Mouse (Mus musculus): Measurements from ENCODE around the gene Senp2. TPM values are rescaled to one million over a fixed set of nuclear protein-coding genes. Genes with fewer than 3 reads are reported as not detected.

Gene Senp2
- polyA plus RNA-seq, 1 experiment from 2014 or later = 42.9 TPM

DNA sequence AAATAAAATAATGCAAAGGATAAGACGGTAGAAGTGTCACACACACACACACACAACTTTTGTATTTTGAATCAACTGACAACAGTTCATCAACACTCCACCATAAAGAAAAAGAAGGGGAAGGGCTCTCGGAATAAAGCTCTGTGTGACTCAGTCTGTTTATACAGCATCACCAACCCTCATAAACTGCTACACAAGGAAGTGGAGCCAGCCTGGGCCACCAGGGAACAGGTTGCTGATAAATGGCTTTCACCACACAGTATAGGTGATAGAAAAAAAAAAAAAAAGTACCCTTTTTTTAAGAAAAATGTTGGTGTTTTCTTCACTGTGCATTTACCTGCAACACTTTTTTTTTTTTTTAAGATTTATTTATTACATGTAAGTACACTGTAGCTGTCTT is 17.5 kb upstream of the Senp2 start:
- H3K4me1 ChIP-seq = no peaks in the 10 kb centered on the region
- no peak overlapping the region for H3K9ac ChIP-seq
- H3K27ac ChIP-seq = no peak overlapping the region
- H3K9me3 ChIP-seq = no peaks in the 10 kb centered on the region
- H3K27me3 ChIP-seq (replicated peaks) = no peaks in the 10 kb centered on the region
- H3K36me3 ChIP-seq = no peaks in the 10 kb centered on the region
- 0 out of 2 replicates have a peak, but pooled peaks have one; percentile 59 for ATAC-seq (ENCODE audit: insufficient read depth, low FRiP score, low read depth)
- no peak overlapping the region for H3K4me3 ChIP-seq (replicated peaks)
- no peak overlapping the region for H3K4me2 ChIP-seq
- WGBS = 63% methylated on average over 2 of the region's 2 CpGs

- Histone ChIP-seq H3K27me3 (replicated peaks) (no peaks in the 10 kb centered on the region), H3K4me1 (no peaks in the 10 kb centered on the region; the same call in 1 of the 2 replicates), H3K27ac (peak within 1 kb of the TSS; percentile 84), H3K9ac (no peak within 1 kb of the TSS), H3K4me3 (replicated peaks) (peak within 1 kb of the TSS; percentile 9), H3K36me3 (no peaks in the 10 kb centered on the region), H3K9me3 (no peaks in the 10 kb centered on the region), H3K4me2 (peak within 1 kb of the TSS; percentile 47)
- WGBS = 17% methylated on average over 16 of the region's 16 CpGs
- no peak for ATAC-seq (ENCODE audit: insufficient read depth, low FRiP score, low read depth)
Measured at GRCm38 (mm10) chr16:21995304-21995703, 14.0 kb upstream of the Senp2 start, which contains the start of gene Liph. Gene Liph, minus strand, starts transcription at chr16:21995663.

DNA sequence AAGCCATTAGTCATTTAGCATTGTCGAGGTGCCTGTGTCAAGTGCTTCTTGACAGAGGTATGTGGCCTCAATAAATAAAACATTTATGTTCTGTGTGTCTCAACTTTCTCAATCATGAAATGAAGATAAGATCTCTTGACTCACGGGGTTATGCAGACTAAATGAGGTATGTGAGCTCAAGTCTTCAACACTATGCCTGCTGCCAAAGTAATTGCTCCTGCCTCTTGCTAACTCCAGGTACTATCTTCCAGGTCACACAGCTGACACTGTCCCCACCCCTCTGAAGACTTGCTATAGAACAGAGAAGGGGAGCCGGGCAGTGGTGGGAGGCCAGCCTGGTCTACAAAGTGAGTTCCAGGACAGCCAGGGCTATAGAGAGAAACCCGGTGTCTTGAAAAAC is 12.9 kb upstream of the Senp2 start:
- H3K27ac ChIP-seq = peak overlapping the region; percentile 84
- no peaks in the 10 kb centered on the region for H3K36me3 ChIP-seq
- H3K9ac ChIP-seq = no peak overlapping the region
- no peaks in the 10 kb centered on the region; the same call in 1 of the 2 replicates for H3K4me1 ChIP-seq
- ATAC-seq (ENCODE audit: insufficient read depth, low FRiP score, low read depth) = peak; percentile 53; the same call in 1 of the 2 replicates
- no peaks in the 10 kb centered on the region for H3K9me3 ChIP-seq
- H3K27me3 ChIP-seq (replicated peaks) = no peaks in the 10 kb centered on the region
- H3K4me3 ChIP-seq (replicated peaks) = no peak overlapping the region
- H3K4me2 ChIP-seq = no peak overlapping the region
- 22% methylated on average over 4 of the region's 4 CpGs for WGBS

- Histone ChIP-seq H3K9ac (no peak overlapping the region), H3K27ac (peak overlapping the region; percentile 84), H3K4me3 (replicated peaks) (no peak overlapping the region), H3K4me1 (no peaks in the 10 kb centered on the region; the same call in 1 of the 2 replicates), H3K36me3 (no peaks in the 10 kb centered on the region), H3K9me3 (no peaks in the 10 kb centered on the region), H3K27me3 (replicated peaks) (no peaks in the 10 kb centered on the region), H3K4me2 (0 out of 2 replicates have a peak overlapping the region, but pooled peaks have one; percentile 26)
- WGBS = 16% methylated on average over 5 of the region's 5 CpGs
- peak; percentile 93 for ATAC-seq (ENCODE audit: insufficient read depth, low FRiP score, low read depth)
Measured at GRCm38 (mm10) chr16:21996881-21997641, 12.2 kb upstream of the Senp2 start.

DNA sequence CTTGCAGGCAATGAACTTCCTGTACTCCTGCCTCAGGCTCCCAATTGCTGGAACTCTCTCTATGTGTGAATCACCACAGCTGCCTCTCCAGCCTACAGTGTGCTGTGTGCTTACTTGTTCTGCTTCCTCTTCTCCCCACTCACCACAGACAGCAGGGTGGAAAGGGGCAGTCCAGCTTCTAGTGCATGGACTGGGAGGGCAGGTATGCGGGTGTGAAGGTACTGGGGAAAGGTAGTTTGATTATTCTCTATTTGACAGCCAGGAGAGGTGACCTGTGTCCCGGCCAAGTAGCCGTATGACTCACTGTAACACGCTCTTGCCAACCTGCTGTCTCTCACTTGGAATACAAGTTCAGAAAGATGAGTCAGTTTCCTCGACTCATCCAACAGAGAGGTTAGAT is 11.2 kb upstream of the Senp2 start:
- Histone ChIP-seq H3K4me3 (replicated peaks) (no peak overlapping the region), H3K4me2 (no peak overlapping the region), H3K4me1 (no peaks in the 10 kb centered on the region; the same call in 1 of the 2 replicates), H3K27ac (peak overlapping the region; percentile 84), H3K36me3 (no peaks in the 10 kb centered on the region), H3K27me3 (replicated peaks) (no peaks in the 10 kb centered on the region), H3K9ac (no peak overlapping the region), H3K9me3 (no peaks in the 10 kb centered on the region)
- ATAC-seq (ENCODE audit: insufficient read depth, low FRiP score, low read depth) = no peak; the same call in 1 of the 2 replicates
- 49% methylated on average over 5 of the region's 5 CpGs for WGBS

DNA sequence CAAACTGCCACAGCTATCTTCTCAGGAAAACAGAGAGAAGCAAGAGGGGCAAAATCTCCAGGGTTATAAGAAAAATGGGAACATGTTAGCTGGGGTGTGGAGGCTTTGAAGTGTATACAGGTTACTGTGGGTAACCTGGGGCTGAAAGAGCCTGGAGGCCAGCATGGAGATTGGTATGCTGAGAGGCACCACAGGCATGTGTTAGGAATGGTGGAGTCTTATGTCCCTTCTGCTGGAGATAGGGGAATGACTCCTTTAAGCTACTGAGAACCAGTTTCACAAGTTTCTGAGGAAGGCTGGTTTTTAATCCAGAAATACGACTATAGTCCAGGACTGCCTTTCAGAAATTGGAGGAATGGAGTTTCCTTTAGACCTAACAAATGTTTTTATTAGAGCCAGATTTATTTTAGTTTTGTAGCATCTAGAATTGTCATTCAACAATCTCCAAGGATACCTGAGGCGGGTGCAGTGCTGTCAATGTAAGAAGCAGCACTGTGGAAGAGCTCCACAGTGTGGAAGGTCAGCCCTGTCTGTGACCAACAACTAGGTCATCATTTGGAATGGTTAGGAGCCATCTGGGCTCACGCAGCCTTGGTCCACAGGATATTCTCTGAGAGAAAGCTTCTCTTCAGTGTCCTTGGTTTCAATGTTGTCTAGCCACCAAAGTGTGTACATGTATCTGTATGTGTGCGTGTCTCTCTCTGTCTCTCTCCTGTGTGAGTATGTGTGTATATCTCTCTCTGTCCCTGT is 9.2 kb upstream of the Senp2 start:
- no peak overlapping the region for H3K9ac ChIP-seq
- peak overlapping the region; percentile 33 for H3K27ac ChIP-seq
- H3K4me2 ChIP-seq = no peak overlapping the region
- no peaks in the 10 kb centered on the region for H3K9me3 ChIP-seq
- no peaks in the 10 kb centered on the region for H3K27me3 ChIP-seq (replicated peaks)
- H3K4me3 ChIP-seq (replicated peaks) = no peak overlapping the region
- WGBS = 78% methylated on average over 4 of the region's 4 CpGs
- no peak for ATAC-seq (ENCODE audit: insufficient read depth, low FRiP score, low read depth)
- no peaks in the 10 kb centered on the region; the same call in 1 of the 2 replicates for H3K4me1 ChIP-seq
- no peaks in the 10 kb centered on the region for H3K36me3 ChIP-seq

DNA sequence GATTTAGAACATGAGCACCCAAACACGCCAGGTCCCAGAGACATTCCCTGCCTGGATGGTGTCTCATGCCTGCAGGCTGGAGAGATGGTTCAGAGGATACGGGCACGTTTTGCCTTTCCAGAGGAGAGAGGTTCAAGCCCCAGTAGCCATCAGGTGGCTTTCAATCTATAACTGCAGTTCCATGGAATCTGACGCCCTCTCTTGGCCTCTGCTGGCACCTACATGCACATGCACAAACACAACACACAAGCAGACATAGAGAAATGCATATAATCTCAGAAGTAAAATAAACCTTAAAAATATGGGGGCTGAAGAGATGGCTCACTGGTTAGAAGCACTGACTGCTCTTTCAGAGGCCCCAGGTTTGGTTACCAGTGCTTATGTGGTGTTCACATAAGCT is 8.1 kb upstream of the Senp2 start:
- no peaks in the 10 kb centered on the region for H3K36me3 ChIP-seq
- H3K27ac ChIP-seq = peak overlapping the region; percentile 75
- H3K4me3 ChIP-seq (replicated peaks) = no peak overlapping the region
- WGBS = 70% methylated on average over 4 of the region's 4 CpGs
- no peak for ATAC-seq (ENCODE audit: insufficient read depth, low FRiP score, low read depth)
- no peak overlapping the region for H3K4me2 ChIP-seq
- H3K27me3 ChIP-seq (replicated peaks) = no peaks in the 10 kb centered on the region
- no peaks in the 10 kb centered on the region for H3K9me3 ChIP-seq
- no peak overlapping the region for H3K9ac ChIP-seq
- no peaks in the 10 kb centered on the region; the same call in 1 of the 2 replicates for H3K4me1 ChIP-seq

DNA sequence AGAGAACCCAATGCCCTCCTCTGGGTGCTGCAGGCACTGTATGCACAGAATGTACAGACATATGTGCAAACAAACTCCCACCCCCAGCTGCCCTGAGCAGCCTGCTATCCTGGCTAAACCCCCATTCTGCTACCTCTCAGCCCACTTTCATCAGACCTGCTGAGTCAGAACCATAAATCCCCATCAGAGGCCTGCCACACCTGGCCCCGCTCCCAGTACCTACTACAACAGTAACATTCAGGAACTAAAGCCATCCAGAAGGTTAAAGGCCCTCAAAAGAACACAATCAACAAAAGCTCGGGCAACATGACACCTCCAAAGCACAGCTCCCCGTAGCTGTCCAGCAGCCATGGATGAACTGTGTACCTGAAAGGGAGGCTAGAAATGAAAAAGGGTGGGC is 7.7 kb upstream of the Senp2 start:
- H3K4me2 ChIP-seq = no peak overlapping the region
- 50% methylated on average over 3 of the region's 3 CpGs for WGBS
- H3K9ac ChIP-seq = no peak overlapping the region
- H3K9me3 ChIP-seq = no peaks in the 10 kb centered on the region
- ATAC-seq (ENCODE audit: insufficient read depth, low FRiP score, low read depth) = no peak
- no peaks in the 10 kb centered on the region for H3K36me3 ChIP-seq
- no peaks in the 10 kb centered on the region for H3K27me3 ChIP-seq (replicated peaks)
- peak overlapping the region; percentile 75 for H3K27ac ChIP-seq
- no peak overlapping the region for H3K4me3 ChIP-seq (replicated peaks)
- H3K4me1 ChIP-seq = no peaks in the 10 kb centered on the region; the same call in 1 of the 2 replicates

DNA sequence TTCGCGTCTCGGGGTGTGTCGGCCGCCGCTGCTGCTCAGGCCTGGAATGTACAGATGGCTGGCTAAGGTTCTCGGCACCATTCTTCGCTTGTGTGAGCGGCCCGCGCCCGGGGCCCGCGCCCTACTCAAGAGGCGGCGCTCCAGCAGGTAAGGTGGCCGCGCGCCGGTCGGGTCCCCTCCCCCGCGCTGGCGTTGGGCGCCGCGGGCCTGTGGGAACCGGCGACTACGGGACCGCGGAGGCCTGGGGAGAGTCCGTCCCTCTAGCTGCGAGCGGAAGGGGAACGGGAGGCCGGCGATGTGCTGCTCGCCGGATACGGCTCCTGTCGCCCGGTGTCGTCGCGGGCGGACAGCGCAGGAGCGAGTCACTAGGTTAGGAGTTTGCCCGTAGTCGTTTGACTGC is 312 bp downstream of the Senp2 start:
- ATAC-seq (ENCODE audit: insufficient read depth, low FRiP score, low read depth) = peak; percentile 48
- H3K9me3 ChIP-seq = no peaks in the 10 kb centered on the region
- no peaks in the 10 kb centered on the region for H3K36me3 ChIP-seq
- peak overlapping the region; percentile 69 for H3K4me2 ChIP-seq
- peak overlapping the region; percentile 71 for H3K27ac ChIP-seq
- no peaks in the 10 kb centered on the region for H3K4me1 ChIP-seq
- under 1% methylated on average over 50 of the region's 51 CpGs for WGBS
- no peaks in the 10 kb centered on the region for H3K27me3 ChIP-seq (replicated peaks)
- peak overlapping the region; percentile 86 for H3K9ac ChIP-seq
- H3K4me3 ChIP-seq (replicated peaks) = peak overlapping the region; percentile 79

GRCm38 (mm10) chr16:22015569-22015968 is 6.3 kb downstream of the Senp2 start:
- no peak overlapping the region for H3K27ac ChIP-seq
- H3K4me1 ChIP-seq = no peaks in the 10 kb centered on the region
- H3K36me3 ChIP-seq = peaks cover 21% of the 10 kb centered on the region
- H3K27me3 ChIP-seq (replicated peaks) = no peaks in the 10 kb centered on the region
- no peak overlapping the region for H3K4me2 ChIP-seq
- whole genome bisulfite sequencing = 75% methylated on average over 1 of the region's 1 CpGs
- no peak overlapping the region for H3K4me3 ChIP-seq (replicated peaks)
- no peak for ATAC-seq (ENCODE audit: insufficient read depth, low FRiP score, low read depth)
- H3K9ac ChIP-seq = no peak overlapping the region
- H3K9me3 ChIP-seq = no peaks in the 10 kb centered on the region

GRCm38 (mm10) chr16:22022122-22022521 is 12.8 kb downstream of the Senp2 start:
- Histone ChIP-seq H3K4me2 (no peak overlapping the region), H3K27me3 (replicated peaks) (no peaks in the 10 kb centered on the region), H3K9me3 (no peaks in the 10 kb centered on the region), H3K4me1 (no peaks in the 10 kb centered on the region), H3K36me3 (peaks cover 30% of the 10 kb centered on the region), H3K27ac (no peak overlapping the region), H3K9ac (no peak overlapping the region), H3K4me3 (replicated peaks) (no peak overlapping the region)
- no peak for ATAC-seq (ENCODE audit: insufficient read depth, low FRiP score, low read depth)
- WGBS = 91% methylated on average over 2 of the region's 2 CpGs

- no peaks in the 10 kb centered on the region for H3K27me3 ChIP-seq (replicated peaks)
- no peaks in the 10 kb centered on the region for H3K9me3 ChIP-seq
- H3K36me3 ChIP-seq = peaks cover 36% of the 10 kb centered on the region
- no peak overlapping the region for H3K4me2 ChIP-seq
- H3K27ac ChIP-seq = no peak overlapping the region
- no peak for ATAC-seq (ENCODE audit: insufficient read depth, low FRiP score, low read depth)
- H3K4me1 ChIP-seq = no peaks in the 10 kb centered on the region
- no peak overlapping the region for H3K4me3 ChIP-seq (replicated peaks)
- WGBS = 97% methylated on average over 5 of the region's 5 CpGs
- no peak overlapping the region for H3K9ac ChIP-seq
Measured at GRCm38 (mm10) chr16:22027474-22027873, 18.2 kb downstream of the Senp2 start.

Measured in stomach, embryonic 15.5 days (tissue).